Mouse (Mus musculus): ENCODE measurements at regions not wholly inside any gene's neighbourhood (a gene's known extent, or its start where the extent isn't known, plus 50 kb on each side); places are given as distances from the start of the nearest gene placed in this dataset.

- intact Hi-C loops (cut with DNase I) = no loop called here
- no peak for DNase-seq (ENCODE audit: low spot score in 2 of 2)
Measured at GRCm38 (mm10) chr3:144079960-144080359, 125.1 kb downstream of the Lmo4 start.

GRCm38 (mm10) chr3:144078198-144078935 is 126.7 kb downstream of the Lmo4 start:
- DNase-seq (ENCODE audit: low spot score in 2 of 2) = no peak
- intact Hi-C loops (cut with DNase I) = no loop called here

- intact Hi-C loops (cut with DNase I) = no loop called here
- no peak for DNase-seq (ENCODE audit: low spot score in 2 of 2)
Measured at GRCm38 (mm10) chr3:144069979-144070540, 135.0 kb downstream of the Lmo4 start.

DNA sequence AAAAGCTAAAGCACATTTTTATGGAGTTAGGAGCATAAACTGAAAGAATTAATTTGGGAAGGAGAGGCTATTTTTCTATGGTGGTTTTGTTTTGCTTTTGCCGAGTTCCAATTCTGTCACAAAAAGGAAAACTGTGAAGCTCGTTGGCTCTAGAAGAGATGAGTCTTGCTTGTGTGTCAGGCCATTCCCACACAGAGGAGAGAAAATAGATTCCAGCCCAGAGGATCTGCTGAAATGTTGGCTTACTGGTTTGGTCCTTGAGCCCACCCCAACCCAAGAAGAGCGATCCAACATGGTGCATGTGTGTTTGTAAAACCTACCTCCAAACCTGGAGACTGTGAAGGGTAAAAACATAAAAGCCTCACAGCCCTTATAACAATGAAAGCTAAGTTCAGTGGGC is 138.0 kb downstream of the Lmo4 start:
- no peak for DNase-seq (ENCODE audit: low spot score in 2 of 2)
- intact Hi-C loops (cut with DNase I) = no loop called here

DNA sequence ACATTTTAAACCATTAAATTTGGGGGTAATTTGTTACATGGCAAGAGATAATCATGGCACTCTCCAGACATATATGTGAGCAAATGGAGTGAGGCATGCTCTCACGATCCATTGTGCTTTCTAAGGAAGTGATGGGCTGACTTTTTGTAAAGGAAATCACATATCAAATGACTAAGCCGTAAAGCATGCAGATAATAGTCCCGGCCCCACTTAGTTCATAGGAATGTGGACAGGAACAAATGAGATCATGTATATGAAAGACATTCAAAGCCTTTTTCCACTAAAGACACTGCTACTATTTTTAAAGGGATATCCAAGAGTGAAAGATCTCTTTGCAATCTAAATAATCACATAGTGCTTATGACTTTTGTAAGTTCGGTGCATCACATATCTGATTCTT is 146.9 kb downstream of the Lmo4 start:
- DNase-seq (ENCODE audit: low spot score in 2 of 2) = no peak
- intact Hi-C loops (cut with DNase I) = no loop called here

GRCm38 (mm10) chr3:144050341-144050740 is 154.7 kb downstream of the Lmo4 start:
- intact Hi-C loops (cut with DNase I) = no loop called here
- DNase-seq (ENCODE audit: low spot score in 2 of 2) = no peak

GRCm38 (mm10) chr3:144049270-144049669 is 155.8 kb downstream of the Lmo4 start:
- intact Hi-C loops (cut with DNase I) = no loop called here
- no peak for DNase-seq (ENCODE audit: low spot score in 2 of 2)

DNA sequence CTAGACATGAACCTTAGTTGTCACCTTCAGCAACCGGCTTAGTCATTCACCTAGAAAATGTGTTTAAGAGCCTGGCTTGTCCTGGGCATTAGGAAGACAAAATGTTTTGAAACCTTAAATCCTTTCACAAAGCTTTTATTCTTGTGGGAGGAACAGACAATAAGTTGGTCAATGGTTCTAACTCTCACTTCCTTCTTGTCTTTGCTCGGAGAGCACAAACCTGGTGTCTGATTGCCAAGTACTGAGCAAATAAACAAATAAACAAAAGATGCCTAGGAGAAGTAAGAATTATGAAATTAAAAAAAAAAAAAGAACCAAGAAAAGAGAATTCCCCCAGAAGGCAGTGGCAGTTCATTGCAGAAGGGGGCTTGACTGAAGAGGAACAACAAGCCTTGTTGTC is 160.7 kb downstream of the Lmo4 start:
- intact Hi-C loops (cut with DNase I) = no loop called here
- DNase-seq (ENCODE audit: low spot score in 2 of 2) = no peak

- no peak for DNase-seq (ENCODE audit: low spot score in 2 of 2)
- intact Hi-C loops (cut with DNase I) = no loop called here
Measured at GRCm38 (mm10) chr3:144041788-144042187, 163.2 kb downstream of the Lmo4 start.

- DNase-seq (ENCODE audit: low spot score in 2 of 2) = no peak
- intact Hi-C loops (cut with DNase I) = no loop called here
Measured at GRCm38 (mm10) chr3:144039498-144039897, 165.5 kb downstream of the Lmo4 start.

DNA sequence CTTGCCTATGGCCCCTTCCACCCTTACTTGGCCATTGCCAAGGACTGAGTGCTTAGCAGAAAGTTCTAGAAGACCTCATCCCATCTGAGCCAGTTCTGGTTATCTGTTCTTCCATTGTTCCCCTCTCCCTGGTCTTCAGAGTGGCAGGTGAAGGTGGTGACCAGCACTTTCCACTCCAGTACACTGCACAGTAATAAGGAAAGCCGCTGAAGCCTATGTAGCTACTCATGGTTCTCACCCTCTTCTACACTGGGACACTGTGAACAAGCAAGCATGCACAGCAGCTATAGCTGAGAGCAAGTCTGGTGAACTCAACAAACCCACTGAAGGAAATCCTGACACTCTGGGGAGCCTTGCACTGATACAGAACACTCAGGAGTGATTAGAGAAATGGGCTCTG is 175.4 kb downstream of the Lmo4 start:
- no peak for DNase-seq (ENCODE audit: low spot score in 2 of 2)
- intact Hi-C loops (cut with DNase I) = no loop called here

- DNase-seq (ENCODE audit: low spot score in 2 of 2) = no peak
- intact Hi-C loops (cut with DNase I) = no loop called here
Measured at GRCm38 (mm10) chr3:144029121-144029520, 175.9 kb downstream of the Lmo4 start.

- intact Hi-C loops (cut with DNase I) = no loop called here
- DNase-seq (ENCODE audit: low spot score in 2 of 2) = no peak
Measured at GRCm38 (mm10) chr3:144027134-144027980, 177.7 kb downstream of the Lmo4 start.

GRCm38 (mm10) chr3:144025451-144026125 is 179.4 kb downstream of the Lmo4 start:
- no peak for DNase-seq (ENCODE audit: low spot score in 2 of 2)
- intact Hi-C loops (cut with DNase I) = no loop called here

GRCm38 (mm10) chr3:144024216-144024615 is 180.8 kb downstream of the Lmo4 start:
- intact Hi-C loops (cut with DNase I) = no loop called here
- DNase-seq (ENCODE audit: low spot score in 2 of 2) = no peak

DNA sequence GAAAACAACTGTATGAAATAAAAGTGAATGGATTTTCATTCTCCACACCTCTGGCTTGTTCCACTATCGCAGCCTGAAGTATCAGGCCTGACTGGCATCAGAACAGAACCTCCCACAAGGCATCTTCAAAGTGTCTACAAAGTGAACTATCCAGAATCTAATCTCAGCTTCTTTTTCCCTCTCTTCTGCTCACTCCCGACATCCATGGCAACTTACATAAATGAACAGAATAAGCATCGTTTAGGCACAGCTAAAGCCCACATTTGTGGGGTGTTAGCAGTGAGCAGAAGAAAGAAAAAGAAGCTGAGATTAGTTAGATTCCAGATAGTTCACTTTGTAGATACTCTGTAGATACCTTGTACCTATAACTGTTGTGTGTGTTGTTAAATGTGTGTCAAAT is 182.0 kb downstream of the Lmo4 start:
- intact Hi-C loops (cut with DNase I) = no loop called here
- no peak for DNase-seq (ENCODE audit: low spot score in 2 of 2)

GRCm38 (mm10) chr3:144021969-144022368 is 183.1 kb downstream of the Lmo4 start:
- intact Hi-C loops (cut with DNase I) = no loop called here
- no peak for DNase-seq (ENCODE audit: low spot score in 2 of 2)

DNA sequence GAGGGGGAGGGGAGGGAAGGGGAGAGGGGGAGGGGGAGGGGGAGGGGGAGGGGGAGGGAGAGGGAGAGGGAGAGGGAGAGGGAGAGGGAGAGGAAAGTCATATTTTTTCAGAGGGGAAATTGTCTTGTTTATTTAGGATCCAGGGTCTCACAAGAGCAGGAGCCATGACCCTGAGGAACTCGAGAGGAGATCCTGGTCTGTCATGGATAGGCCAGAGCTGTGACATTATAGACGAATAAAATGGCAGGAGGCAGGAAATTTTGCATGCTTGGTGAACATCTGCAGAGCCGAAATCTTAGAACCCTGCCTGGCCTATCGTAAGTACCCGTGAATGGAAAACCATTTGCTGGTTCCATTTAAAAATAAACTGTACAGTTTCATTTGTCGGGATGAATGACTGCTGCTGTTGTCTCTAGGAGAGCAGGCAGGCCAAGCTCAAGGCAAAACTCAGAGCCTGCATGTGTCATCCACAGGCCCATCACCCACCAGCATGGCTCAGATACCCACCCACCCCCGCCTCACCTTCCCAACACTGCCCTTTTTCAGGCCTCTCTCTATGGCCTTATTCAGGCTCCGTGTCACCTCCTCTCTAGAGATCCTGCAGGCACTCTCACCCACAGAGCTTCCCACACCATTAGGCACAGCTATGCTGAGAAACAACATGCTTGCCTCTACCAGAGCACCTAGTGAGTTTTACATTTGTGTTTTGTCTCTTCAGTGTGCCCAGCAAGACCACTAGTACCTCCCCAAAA is 184.7 kb downstream of the Lmo4 start:
- no peak for DNase-seq (ENCODE audit: low spot score in 2 of 2)
- intact Hi-C loops (cut with DNase I) = no loop called here

- DNase-seq (ENCODE audit: low spot score in 2 of 2) = peak; percentile 29 to 42
- intact Hi-C loops (cut with DNase I) = no loop called here
Measured at GRCm38 (mm10) chr3:144019293-144019692, 185.7 kb downstream of the Lmo4 start.

GRCm38 (mm10) chr3:144018559-144018958 is 186.5 kb downstream of the Lmo4 start:
- DNase-seq (ENCODE audit: low spot score in 2 of 2) = no peak
- intact Hi-C loops (cut with DNase I) = no loop called here

Data from left cerebral cortex, postnatal 36 days (tissue).